Mouse (Mus musculus): Measurements from ENCODE around the gene AC124502.3.

GRCm38 (mm10) chr19:5087884-5088728 is 49.4 kb downstream of the AC124502.3 start, which contains the start of gene Yif1a:
- TF ChIP-seq POLR2A (IDR thresholded peaks at IDR 0.05; ENCODE audit: control insufficient read depth, low read depth, low read length): peak; percentile 86
- peak; percentile 49; the same call in 1 of the 2 replicates for TF ChIP-seq CTCF (IDR thresholded peaks at IDR 0.05; ENCODE audit: control insufficient read depth, insufficient read depth, insufficient replicate concordance, low read depth, low read length)
